Mouse (Mus musculus): ENCODE results near the gene Tubg2. TPM values are rescaled to one million over a fixed set of nuclear protein-coding genes. Genes with fewer than 3 reads are reported as not detected.
"Not testable (repeated sequence)": the region's sequence is repeated elsewhere in the genome, so short reads cannot be mapped to it uniquely, and the experiment has no call there.

Tubg2 gene
- 5.7 and 6.4 TPM in 2 replicates for total RNA-seq (2021)
- long read RNA-seq, partial matches to known transcripts: 2 of 4 reads
- long read RNA-seq, other reads (novel, unspliced or antisense): 1 of 4 reads

- peak; percentile 64 for DNase-seq
Observed at GRCm38 (mm10) chr11:101155728-101156371, at the start of gene Tubg2. Tubg2 (plus strand) TSS chr11:101155907.

- DNase-seq: no peak
Observed at GRCm38 (mm10) chr11:101109351-101109750, 46.4 kb upstream of the Tubg2 start.

GRCm38 (mm10) chr11:101110708-101111107 lies 45.0 kb upstream of the Tubg2 start:
- no peak for DNase-seq

GRCm38 (mm10) chr11:101111178-101111577 lies 44.5 kb upstream of the Tubg2 start:
- DNase-seq: no peak

- DNase-seq: no peak
Observed at GRCm38 (mm10) chr11:101112186-101112585, 43.5 kb upstream of the Tubg2 start.

GRCm38 (mm10) chr11:101115564-101115963 lies 40.1 kb upstream of the Tubg2 start:
- no peak for DNase-seq

- no peak for DNase-seq
Observed at GRCm38 (mm10) chr11:101118105-101118504, 37.6 kb upstream of the Tubg2 start.

- DNase-seq: no peak
Observed at GRCm38 (mm10) chr11:101119131-101119760, 36.5 kb upstream of the Tubg2 start.

- peak; percentile 99 for DNase-seq
Observed at GRCm38 (mm10) chr11:101119761-101120544, 35.8 kb upstream of the Tubg2 start, which contains the start of the genes Retreg3 and Tubg1. Retreg3 (minus strand) TSS chr11:101119893. Tubg1 (plus strand) TSS chr11:101119938.

- no peak for DNase-seq
Observed at GRCm38 (mm10) chr11:101120545-101121188, 35.0 kb upstream of the Tubg2 start.

- not testable (repeated sequence) for DNase-seq
Observed at GRCm38 (mm10) chr11:101124494-101124893, 31.2 kb upstream of the Tubg2 start.

GRCm38 (mm10) chr11:101125008-101125407 lies 30.7 kb upstream of the Tubg2 start:
- DNase-seq: not testable (repeated sequence)

GRCm38 (mm10) chr11:101127075-101127474 lies 28.6 kb upstream of the Tubg2 start:
- no peak for DNase-seq

GRCm38 (mm10) chr11:101128996-101129577 lies 26.6 kb upstream of the Tubg2 start:
- DNase-seq: peak; percentile 43

GRCm38 (mm10) chr11:101130056-101130756 lies 25.5 kb upstream of the Tubg2 start:
- no peak for DNase-seq

GRCm38 (mm10) chr11:101131187-101131586 lies 24.5 kb upstream of the Tubg2 start:
- DNase-seq: no peak

- no peak for DNase-seq
Observed at GRCm38 (mm10) chr11:101131701-101132100, 24.0 kb upstream of the Tubg2 start.

- DNase-seq: no peak
Observed at GRCm38 (mm10) chr11:101133037-101133436, 22.7 kb upstream of the Tubg2 start.

GRCm38 (mm10) chr11:101134217-101134865 lies 21.4 kb upstream of the Tubg2 start:
- DNase-seq: peak; percentile 62

GRCm38 (mm10) chr11:101137000-101137399 lies 18.7 kb upstream of the Tubg2 start:
- no peak for DNase-seq

All from adrenal gland, postnatal 25 days (tissue).